Mouse (Mus musculus) forebrain, embryonic 10.5 days (tissue): ENCODE measurements at regions not wholly inside any gene's neighbourhood (a gene's known extent, or its start where the extent isn't known, plus 50 kb on each side); places are given as distances from the start of the nearest gene placed in this dataset.
"Not testable (repeated sequence)": the region's sequence is repeated elsewhere in the genome, so short reads cannot be mapped to it uniquely, and the experiment has no call there.

ENCODE experiments used
- DNase-seq: peaks from one replicate; pipeline ENCODE4 v3.0.0-alpha.2; 2017; ENCODE audit warnings: low spot score; ENCODE audit errors: extremely low spot score
- H3K27ac ChIP-seq: fragments of 300-500 bp; sonication (generic); 2 replicates; pipeline ENCODE4 v1.5.1; 2016; ENCODE audit warnings: mild to moderate bottlenecking
- H3K27me3 ChIP-seq: fragments of 300-500 bp; sonication (generic); 2 replicates; pipeline ENCODE4 v1.6.1; 2016; ENCODE audit warnings: mild to moderate bottlenecking; ENCODE audit not compliant: poor library complexity, severe bottlenecking
- H3K36me3 ChIP-seq: fragments of 300-500 bp; sonication (generic); replicated peaks from 2 replicates; pipeline ENCODE4 v1.6.1; 2016; ENCODE audit warnings: mild to moderate bottlenecking, moderate library complexity
- H3K4me1 ChIP-seq: fragments of 300-500 bp; sonication (generic); 2 replicates; pipeline ENCODE4 v1.6.1; 2016
- H3K4me3 ChIP-seq: fragments of 300-500 bp; sonication (generic); 2 replicates; pipeline ENCODE4 v1.5.1; 2016; ENCODE audit warnings: mild to moderate bottlenecking, moderate library complexity
- H3K9me3 ChIP-seq: fragments of 300-500 bp; sonication (generic); 2 replicates; pipeline ENCODE4 v1.6.1; 2016; ENCODE audit warnings: mild to moderate bottlenecking, moderate library complexity
- WGBS: fragments of 180-500 bp; shearing (Covaris S2); methylation state at CpG from one replicate; pipeline ENCODE4 v1.1.7; 2016; 5-methylcytosine and 5-hydroxymethylcytosine counted together

DNA sequence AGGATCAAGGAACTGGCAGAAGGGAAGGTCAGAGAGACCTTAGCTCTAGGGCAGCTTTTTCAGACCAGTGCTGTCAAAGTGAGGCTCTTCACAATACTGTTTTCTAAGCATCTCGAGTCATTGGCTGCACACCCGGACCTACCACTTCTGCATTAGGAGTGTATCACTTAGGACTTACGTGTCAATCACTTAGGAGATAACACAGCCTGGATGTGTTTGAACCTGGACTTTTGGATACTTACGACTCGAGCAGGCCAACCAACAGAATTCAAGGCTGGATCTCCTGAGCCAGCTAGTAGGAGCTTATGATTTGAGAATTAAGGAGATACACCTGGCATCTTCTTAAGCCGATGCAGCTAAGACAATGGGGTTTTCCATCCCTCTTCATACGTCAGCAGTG is 132.2 kb upstream of the Max start:
- no peaks in the 10 kb centered on the region for H3K27me3 ChIP-seq
- DNase-seq = no peak
- H3K4me3 ChIP-seq = no peak overlapping the region
- H3K4me1 ChIP-seq = no peaks in the 10 kb centered on the region
- no peaks in the 10 kb centered on the region for H3K9me3 ChIP-seq
- no peaks in the 10 kb centered on the region for H3K36me3 ChIP-seq
- no peak overlapping the region for H3K27ac ChIP-seq
- WGBS = 88% methylated on average over 7 of the region's 7 CpGs

DNA sequence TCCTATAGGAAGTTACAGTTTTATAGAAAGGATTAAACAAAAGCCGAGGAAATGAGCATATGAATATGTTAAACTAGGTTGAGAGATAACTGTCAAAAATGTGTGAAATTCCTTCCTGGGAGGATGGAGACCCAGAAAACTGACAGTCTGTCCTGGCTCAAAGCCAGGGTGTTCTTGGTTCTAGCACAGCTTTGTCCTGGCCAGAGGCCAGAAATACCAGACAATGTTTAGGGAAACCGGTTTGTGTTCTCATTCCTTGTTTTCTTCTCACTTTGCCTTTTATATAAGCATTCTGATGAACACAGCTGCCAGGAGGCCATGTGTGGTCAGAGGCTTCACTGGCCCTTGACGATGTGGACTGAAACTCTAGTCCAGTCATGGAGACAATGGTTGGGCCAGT is 130.7 kb upstream of the Max start:
- no peak overlapping the region for H3K27ac ChIP-seq
- DNase-seq = no peak
- H3K4me3 ChIP-seq = no peak overlapping the region
- H3K36me3 ChIP-seq = no peaks in the 10 kb centered on the region
- H3K9me3 ChIP-seq = no peaks in the 10 kb centered on the region
- WGBS = 79% methylated on average over 3 of the region's 3 CpGs
- no peaks in the 10 kb centered on the region for H3K27me3 ChIP-seq
- H3K4me1 ChIP-seq = no peaks in the 10 kb centered on the region

DNA sequence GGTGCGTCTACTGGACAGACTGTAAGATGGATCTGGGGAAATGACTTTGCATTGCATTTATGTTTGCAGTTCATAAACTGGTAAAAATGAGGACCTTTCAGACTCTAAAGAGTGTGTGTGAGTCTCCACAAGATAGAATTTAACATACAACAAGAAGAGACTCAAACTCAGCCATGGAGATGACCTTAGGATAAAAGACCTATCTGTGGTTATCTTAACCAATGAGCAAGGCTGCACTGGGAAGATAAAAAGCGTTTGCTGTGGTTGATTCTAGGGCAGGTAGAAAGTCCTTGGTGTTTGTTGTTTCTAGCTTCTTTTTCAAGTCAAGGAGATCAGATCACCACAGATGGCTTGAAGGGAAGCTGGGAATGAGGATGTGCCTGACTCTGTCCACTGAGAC is 130.1 kb upstream of the Max start:
- no peak for DNase-seq
- H3K27ac ChIP-seq = no peak overlapping the region
- H3K9me3 ChIP-seq = no peaks in the 10 kb centered on the region
- no peaks in the 10 kb centered on the region for H3K4me1 ChIP-seq
- no peak overlapping the region for H3K4me3 ChIP-seq
- no peaks in the 10 kb centered on the region for H3K27me3 ChIP-seq
- no peaks in the 10 kb centered on the region for H3K36me3 ChIP-seq
- 87% methylated on average over 2 of the region's 2 CpGs for WGBS

DNA sequence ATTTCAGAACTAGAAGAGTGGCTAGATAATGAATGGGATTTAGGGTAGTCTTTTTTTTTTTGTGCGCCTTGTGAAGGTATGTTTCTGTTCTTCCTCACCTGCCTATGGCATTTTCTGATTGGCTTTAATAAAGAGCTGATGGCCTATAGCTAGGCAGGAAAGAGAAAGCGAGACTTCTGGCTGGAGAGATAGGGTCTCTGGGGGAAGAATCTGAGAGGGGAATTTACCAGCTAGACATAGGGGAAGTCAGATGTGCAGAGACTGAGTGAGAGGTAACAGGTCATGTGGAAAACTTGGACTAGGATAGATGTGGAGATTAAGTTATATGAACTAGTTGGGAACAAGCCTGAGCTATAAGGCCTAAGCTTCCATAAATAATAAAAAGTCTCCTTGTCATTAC is 129.7 kb upstream of the Max start:
- Histone ChIP-seq H3K4me3 (no peak overlapping the region), H3K9me3 (no peaks in the 10 kb centered on the region), H3K27me3 (no peaks in the 10 kb centered on the region), H3K4me1 (no peaks in the 10 kb centered on the region), H3K36me3 (no peaks in the 10 kb centered on the region), H3K27ac (no peak overlapping the region)
- DNase-seq = no peak
- WGBS = 83% methylated on average over 2 of the region's 2 CpGs

DNA sequence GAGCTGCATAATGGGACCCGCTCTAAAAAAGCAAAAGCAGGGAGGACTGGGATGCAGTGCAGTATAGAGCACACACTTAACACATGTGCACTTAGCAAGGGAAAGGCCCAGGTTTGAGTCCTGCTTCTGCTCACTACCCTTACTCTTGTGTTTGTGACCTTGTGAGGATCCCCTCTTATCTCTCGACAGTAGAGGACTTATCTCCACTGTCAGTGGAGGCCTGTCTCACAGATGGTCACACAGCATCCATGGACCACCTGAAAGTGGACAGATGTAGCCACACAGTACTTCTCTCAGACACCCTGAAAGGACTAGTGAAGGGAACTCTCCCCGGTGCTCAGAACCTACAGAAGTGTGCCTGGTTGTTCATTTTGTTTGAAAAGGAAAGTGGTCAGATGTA is 128.5 kb upstream of the Max start:
- Histone ChIP-seq H3K9me3 (no peaks in the 10 kb centered on the region), H3K27me3 (no peaks in the 10 kb centered on the region), H3K27ac (no peak overlapping the region), H3K4me1 (no peaks in the 10 kb centered on the region), H3K4me3 (no peak overlapping the region), H3K36me3 (no peaks in the 10 kb centered on the region)
- 90% methylated on average over 3 of the region's 3 CpGs for WGBS
- DNase-seq = no peak

DNA sequence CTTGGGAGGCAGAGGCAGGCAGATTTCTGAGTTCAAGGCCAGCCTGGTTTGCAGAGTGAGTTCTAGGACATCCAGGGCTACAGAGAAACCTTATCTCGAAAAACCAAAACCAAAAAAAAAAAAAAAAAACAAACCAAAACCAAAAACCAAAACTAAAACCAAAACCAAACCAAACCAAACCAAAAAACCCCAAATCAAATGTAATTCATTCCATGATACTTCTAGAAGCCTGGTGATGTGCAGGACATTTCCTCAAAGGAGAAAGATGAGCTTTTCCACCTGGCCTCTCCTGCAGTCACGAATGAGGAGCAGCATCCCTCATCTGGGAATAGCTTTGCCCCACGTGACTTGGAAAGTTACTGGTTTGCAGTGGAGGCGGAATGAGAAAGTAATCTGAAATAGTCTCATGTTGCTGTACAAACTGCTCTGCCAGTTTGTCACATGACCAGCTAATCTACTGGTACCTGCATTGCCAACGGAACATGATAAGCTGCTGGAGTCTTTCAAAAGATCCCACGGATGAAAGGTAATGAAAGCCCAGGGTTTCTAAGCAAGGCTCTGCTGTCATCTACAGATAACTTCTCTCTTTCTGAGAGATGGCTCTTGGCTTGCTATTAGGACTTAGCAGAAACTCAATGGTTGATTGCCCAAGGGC is 127.8 kb upstream of the Max start:
- Histone ChIP-seq H3K27me3 (no peaks in the 10 kb centered on the region), H3K9me3 (no peaks in the 10 kb centered on the region), H3K4me1 (no peaks in the 10 kb centered on the region), H3K4me3 (no peak overlapping the region), H3K36me3 (no peaks in the 10 kb centered on the region), H3K27ac (no peak overlapping the region)
- DNase-seq = no peak
- WGBS = 86% methylated on average over 6 of the region's 6 CpGs

DNA sequence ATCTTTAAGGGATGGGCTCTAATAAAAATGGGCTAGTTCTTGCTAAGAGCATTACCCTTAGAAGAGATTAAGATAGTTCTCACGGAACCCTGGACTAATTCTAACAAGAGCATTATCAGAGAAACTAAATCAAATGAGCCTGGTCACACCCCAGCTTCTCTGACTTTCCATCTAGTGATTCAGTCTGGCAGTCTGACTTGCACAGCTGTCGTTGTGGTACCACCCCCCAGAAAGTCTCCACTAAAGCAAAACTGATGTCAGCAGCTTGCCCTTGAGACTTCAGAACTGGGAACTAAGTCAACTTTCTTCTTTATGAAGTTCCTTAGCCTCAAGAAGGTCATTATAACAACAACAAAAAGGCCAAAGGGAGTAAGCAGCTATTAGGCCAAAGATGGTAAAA is 126.5 kb upstream of the Max start:
- H3K4me3 ChIP-seq = no peak overlapping the region
- H3K27ac ChIP-seq = no peak overlapping the region
- WGBS = 75% methylated on average over 2 of the region's 2 CpGs
- DNase-seq = no peak
- no peaks in the 10 kb centered on the region for H3K9me3 ChIP-seq
- no peaks in the 10 kb centered on the region for H3K27me3 ChIP-seq
- H3K36me3 ChIP-seq = no peaks in the 10 kb centered on the region
- H3K4me1 ChIP-seq = no peaks in the 10 kb centered on the region

DNA sequence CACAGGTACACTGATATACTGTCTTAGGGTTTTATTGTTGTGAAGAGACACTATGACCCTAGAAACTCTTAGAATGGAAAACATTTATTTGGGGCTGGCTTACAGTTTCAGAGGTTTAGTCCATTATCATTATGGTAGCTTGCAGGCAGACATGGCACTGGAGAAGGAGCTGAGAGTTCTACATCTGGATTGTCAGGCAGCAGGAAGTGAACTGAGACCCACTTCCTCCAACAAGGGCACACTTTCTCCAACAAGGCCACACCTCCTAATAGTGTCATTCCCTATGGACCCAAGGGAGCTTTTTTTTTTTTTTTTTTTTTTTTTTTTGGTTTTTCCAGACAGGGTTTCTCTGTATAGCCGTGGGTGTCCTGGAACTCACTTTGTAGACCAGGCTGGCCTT is 124.9 kb upstream of the Max start:
- H3K27ac ChIP-seq, H3K27me3 ChIP-seq, H3K4me3 ChIP-seq, H3K36me3 ChIP-seq, H3K4me1 ChIP-seq, H3K9me3 ChIP-seq, DNase-seq: not testable (repeated sequence)
- WGBS = 81% methylated on average over 1 of the region's 1 CpGs

DNA sequence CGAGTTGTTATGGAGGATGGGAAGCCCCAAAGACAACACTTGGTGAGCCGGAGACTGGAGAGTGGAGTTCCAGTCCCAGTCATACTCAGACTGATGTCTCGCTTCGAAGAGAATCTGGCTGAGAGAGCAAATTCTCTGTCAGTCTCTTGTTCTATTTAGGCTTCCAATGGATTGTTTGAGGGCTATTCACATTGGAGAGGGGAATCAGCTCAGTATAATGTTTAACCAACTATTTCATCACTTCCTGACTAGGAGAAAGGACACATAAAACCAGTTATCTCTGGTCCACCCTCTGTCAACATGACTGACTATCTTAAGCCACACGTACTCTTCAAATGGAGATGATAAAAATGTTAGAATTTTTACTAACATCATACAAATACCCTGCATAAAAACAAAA is 123.9 kb upstream of the Max start:
- Histone ChIP-seq H3K27ac (no peak overlapping the region), H3K4me1 (no peaks in the 10 kb centered on the region), H3K27me3 (no peaks in the 10 kb centered on the region), H3K36me3 (no peaks in the 10 kb centered on the region), H3K4me3 (no peak overlapping the region), H3K9me3 (no peaks in the 10 kb centered on the region)
- no peak for DNase-seq
- WGBS = 90% methylated on average over 5 of the region's 5 CpGs

DNA sequence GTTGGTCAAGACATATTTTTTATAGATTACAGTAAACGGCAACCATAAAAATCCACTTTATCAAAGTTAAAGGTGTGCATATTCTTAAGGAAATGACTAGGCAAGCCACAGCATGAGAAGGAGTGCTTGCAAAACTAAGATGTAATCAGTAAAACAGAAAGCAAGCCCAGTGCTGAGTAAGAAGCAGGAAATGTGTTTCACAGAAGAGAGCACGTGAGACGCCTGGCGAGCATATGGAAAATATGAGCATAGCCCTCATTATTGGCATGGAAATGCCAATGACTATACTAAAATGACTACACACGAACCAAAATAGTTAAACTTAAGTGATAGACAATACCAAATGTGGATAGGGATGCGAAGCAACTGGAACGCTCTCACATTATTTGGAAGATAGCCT is 123.2 kb upstream of the Max start:
- 89% methylated on average over 7 of the region's 7 CpGs for WGBS
- no peak for DNase-seq

DNA sequence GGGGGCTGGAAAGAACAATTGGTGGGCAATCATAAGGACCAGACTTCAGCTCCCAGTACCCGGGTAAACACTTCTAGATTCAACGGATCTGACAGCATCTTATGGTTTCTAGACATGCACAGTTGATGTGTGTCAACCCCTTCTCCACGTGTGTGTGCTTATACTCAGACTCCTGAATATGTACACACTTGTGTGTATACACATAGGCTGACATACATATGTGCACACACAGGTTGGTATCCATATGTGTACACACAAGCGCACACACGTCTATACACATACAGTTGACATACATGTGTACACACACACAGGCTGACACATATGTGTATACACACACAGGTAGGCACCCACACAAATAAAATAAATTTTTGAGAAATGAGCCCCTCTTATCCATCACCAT is 122.7 kb upstream of the Max start:
- 90% methylated on average over 5 of the region's 5 CpGs for WGBS
- DNase-seq = no peak
- no peaks in the 10 kb centered on the region for H3K4me1 ChIP-seq
- no peaks in the 10 kb centered on the region for H3K36me3 ChIP-seq
- H3K4me3 ChIP-seq = no peak overlapping the region
- H3K9me3 ChIP-seq = no peaks in the 10 kb centered on the region
- no peaks in the 10 kb centered on the region for H3K27me3 ChIP-seq
- H3K27ac ChIP-seq = no peak overlapping the region

More for the DNA sequence above, 123.2 kb upstream of the Max start:
- no peaks in the 10 kb centered on the region for H3K9me3 ChIP-seq
- no peaks in the 10 kb centered on the region for H3K36me3 ChIP-seq
- no peak overlapping the region for H3K4me3 ChIP-seq
- no peaks in the 10 kb centered on the region for H3K4me1 ChIP-seq
- H3K27ac ChIP-seq = no peak overlapping the region
- H3K27me3 ChIP-seq = no peaks in the 10 kb centered on the region

DNA sequence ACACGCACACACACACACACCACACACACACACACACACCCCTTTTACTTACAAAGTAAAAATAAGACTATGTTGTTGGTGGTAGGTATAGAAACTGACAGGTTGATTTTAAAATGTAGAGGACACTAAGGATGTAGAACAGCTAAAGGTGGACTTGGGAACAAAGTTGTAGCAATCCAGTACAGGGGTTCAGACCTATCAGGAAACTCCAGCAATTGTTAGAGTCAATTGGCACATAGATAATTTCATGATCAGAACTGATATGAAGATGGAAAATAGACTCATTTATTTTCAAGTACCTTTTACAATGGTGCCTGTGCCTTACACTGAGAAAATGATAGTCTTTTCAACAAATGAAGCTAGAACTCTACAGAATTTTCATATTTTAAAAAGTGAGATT is 122.3 kb upstream of the Max start:
- H3K27ac ChIP-seq = no peak overlapping the region
- no peaks in the 10 kb centered on the region for H3K4me1 ChIP-seq
- WGBS = 88% methylated on average over 1 of the region's 1 CpGs
- no peaks in the 10 kb centered on the region for H3K27me3 ChIP-seq
- DNase-seq = no peak
- H3K9me3 ChIP-seq = no peaks in the 10 kb centered on the region
- H3K4me3 ChIP-seq = no peak overlapping the region
- no peaks in the 10 kb centered on the region for H3K36me3 ChIP-seq

DNA sequence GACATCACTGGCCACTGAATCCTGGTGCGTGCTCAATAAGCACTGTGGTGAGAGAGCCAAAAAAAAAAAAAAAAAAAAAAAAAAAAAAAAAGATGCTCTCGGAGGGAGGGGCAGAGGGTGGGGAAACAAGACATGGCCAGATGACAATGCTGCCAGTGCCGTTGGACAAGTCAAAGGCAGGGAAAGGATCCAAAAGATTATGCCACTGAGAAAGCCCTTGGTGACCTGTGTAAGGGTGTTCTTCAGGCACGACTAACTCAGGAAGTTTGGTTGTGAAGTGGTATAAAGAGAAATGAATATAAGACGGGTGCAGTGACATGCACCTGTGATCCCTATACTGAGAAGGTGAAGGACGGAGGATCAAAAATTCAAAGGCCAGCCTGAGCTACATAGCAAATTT is 121.8 kb upstream of the Max start:
- H3K27me3 ChIP-seq = no peaks in the 10 kb centered on the region
- no peaks in the 10 kb centered on the region for H3K9me3 ChIP-seq
- no peaks in the 10 kb centered on the region for H3K4me1 ChIP-seq
- no peak for DNase-seq
- WGBS = 85% methylated on average over 6 of the region's 6 CpGs
- H3K27ac ChIP-seq = no peak overlapping the region
- no peak overlapping the region for H3K4me3 ChIP-seq
- H3K36me3 ChIP-seq = no peaks in the 10 kb centered on the region

DNA sequence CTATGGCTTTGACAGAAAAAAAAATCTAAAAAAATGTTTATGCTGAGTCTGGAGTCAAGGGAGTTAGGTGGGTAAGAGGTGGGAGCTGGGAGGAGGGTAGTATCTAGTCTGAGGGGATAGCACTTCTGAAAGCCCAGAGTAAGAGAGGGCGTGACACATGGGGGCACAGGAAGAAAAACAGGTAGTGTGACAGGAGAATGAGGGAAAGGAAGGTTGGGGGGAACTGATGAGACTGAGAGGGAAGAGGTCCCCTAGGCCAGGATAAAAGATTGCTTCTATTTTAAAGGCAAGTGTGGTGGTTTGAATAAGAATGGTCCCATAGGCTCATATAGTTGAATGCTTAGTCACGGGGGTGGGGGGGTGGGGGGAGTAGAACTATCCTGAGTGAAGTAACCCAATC is 119.8 kb upstream of the Max start:
- no peaks in the 10 kb centered on the region for H3K27me3 ChIP-seq
- H3K27ac ChIP-seq = no peak overlapping the region
- H3K4me1 ChIP-seq = no peaks in the 10 kb centered on the region
- H3K9me3 ChIP-seq = no peaks in the 10 kb centered on the region
- DNase-seq = no peak
- H3K36me3 ChIP-seq = no peaks in the 10 kb centered on the region
- H3K4me3 ChIP-seq = no peak overlapping the region
- WGBS = 75% methylated on average over 2 of the region's 2 CpGs
